Mouse (Mus musculus) heart, postnatal 0 days (tissue): ENCODE measurements around the gene Sec31b. TPM values are rescaled to one million over a fixed set of nuclear protein-coding genes. Genes with fewer than 3 reads are reported as not detected.

ENCODE experiments used
- ATAC-seq: fragments of 200-750 bp; cut with Nextera tagmentation; 2 replicates; pipeline ENCODE4 v1.8.0; 2017; ENCODE audit warnings: low read depth, moderate number of reproducible peaks, moderate library complexity; ENCODE audit not compliant: insufficient read depth
- DNase-seq: peaks from one replicate; pipeline ENCODE4 v3.0.0-alpha.2; 2016; ENCODE audit warnings: low spot score
- H3K27ac ChIP-seq: fragments of 300-500 bp; sonication (generic); 2 replicates; pipeline ENCODE4 v1.5.1; 2014; ENCODE audit warnings: low read depth, mild to moderate bottlenecking
- H3K27me3 ChIP-seq: fragments of 300-500 bp; sonication (generic); 2 replicates; pipeline ENCODE4 v1.6.1; 2014; ENCODE audit warnings: low read length, mixed read lengths; ENCODE audit not compliant: control insufficient read depth, insufficient read depth
- H3K36me3 ChIP-seq: fragments of 300-500 bp; sonication (generic); replicated peaks from 2 replicates; pipeline ENCODE4 v1.6.1; 2014; ENCODE audit warnings: low read length, mixed read lengths; ENCODE audit not compliant: control insufficient read depth, insufficient read depth
- H3K4me1 ChIP-seq: fragments of 300-500 bp; sonication (generic); 2 replicates; pipeline ENCODE4 v1.6.1; 2014; ENCODE audit warnings: antibody characterized with exemption; ENCODE audit not compliant: control insufficient read depth, insufficient read depth
- H3K4me2 ChIP-seq: fragments of 300-500 bp; sonication (generic); 2 replicates; pipeline ENCODE4 v1.6.1; 2014; ENCODE audit warnings: low read depth, mild to moderate bottlenecking, low read length, moderate library complexity
- H3K4me3 ChIP-seq: fragments of 300-500 bp; sonication (generic); 2 replicates; pipeline ENCODE4 v1.5.1; 2014; ENCODE audit warnings: low read depth, low read length
- H3K9ac ChIP-seq: fragments of 300-500 bp; sonication (generic); replicated peaks from 2 replicates; pipeline ENCODE4 v1.6.1; 2014; ENCODE audit warnings: low read depth, low read length, mixed read lengths
- H3K9me3 ChIP-seq: fragments of 300-500 bp; sonication (generic); replicated peaks from 2 replicates; pipeline ENCODE4 v1.6.1; 2016; ENCODE audit warnings: low read length; ENCODE audit not compliant: control insufficient read depth
- CTCF ChIP-seq: IDR thresholded peaks from 2 replicates; pipeline ENCODE4 v1.5.1; 2016; ENCODE audit warnings: antibody characterized with exemption, control low read depth, low read depth
- EP300 ChIP-seq: IDR thresholded peaks from 2 replicates; pipeline ENCODE4 v1.6.1; 2016; ENCODE audit warnings: antibody characterized with exemption, low read depth
- WGBS: fragments of 180-500 bp; shearing (Covaris S2); extraction: QIAGEN DNeasy Blood & Tissue Kit; methylation state at CpG from one replicate; pipeline ENCODE4 v1.1.7; 2014; 5-methylcytosine and 5-hydroxymethylcytosine counted together
- polyA plus RNA-seq: library from polyadenylated mRNA; unstranded; fragments of >200 nt; fragmentation: Nextera tagmentation; extraction: Ambion mirVana; gene quantifications from 2 replicates; pipeline ENCODE4 v1.2.1, GENCODE M21; 2015
- total RNA-seq: library from RNA; depleted of rRNA; stranded (reverse); fragments of >200 nt; gene quantifications from 2 replicates; pipeline ENCODE4 v1.2.3, GENCODE M21; 2014; ENCODE audit warnings: low replicate concordance

Sec31b gene
- total and polyA plus RNA-seq, 2 experiments from 2014 or later: 1.6 to 5.5 TPM

GRCm38 (mm10) chr19:44511451-44512231, 34.0 kb downstream of the Sec31b start:
- WGBS: 1% methylated on average over 65 of the region's 66 CpGs
- peak; percentile 67 for ATAC-seq
- peak; percentile 51 for DNase-seq

GRCm38 (mm10) chr19:44510534-44511175, 35.0 kb downstream of the Sec31b start:
- no peak for DNase-seq
- 10% methylated on average over 12 of the region's 12 CpGs for WGBS
- no peak for TF ChIP-seq CTCF
- TF ChIP-seq EP300: no peak

More at GRCm38 (mm10) chr19:44511451-44512231, 34.0 kb downstream of the Sec31b start:
- Histone ChIP-seq H3K36me3 (no peaks in the 10 kb centered on the region), H3K4me1 (0 out of 2 replicates have a peak, but pooled peaks cover 7% of the 10 kb centered on the region), H3K4me3 (peak overlapping the region; percentile 55), H3K9ac (0 out of 2 replicates have a peak overlapping the region, but pooled peaks have one; percentile 4), H3K27me3 (peaks cover 71% of the 10 kb centered on the region), H3K27ac (no peak overlapping the region), H3K4me2 (peak overlapping the region; percentile 88), H3K9me3 (no peaks in the 10 kb centered on the region)
- no peak for TF ChIP-seq CTCF
- TF ChIP-seq EP300: no peak

GRCm38 (mm10) chr19:44502741-44503140, 42.9 kb downstream of the Sec31b start:
- DNase-seq: no peak
- Histone ChIP-seq H3K9me3 (no peaks in the 10 kb centered on the region), H3K4me1 (no peaks in the 10 kb centered on the region), H3K27ac (no peak overlapping the region), H3K27me3 (peaks cover 22% of the 10 kb centered on the region; the same call in 1 of the 2 replicates), H3K36me3 (no peaks in the 10 kb centered on the region), H3K9ac (no peak overlapping the region), H3K4me2 (no peak overlapping the region), H3K4me3 (no peak overlapping the region)
- WGBS: 47% methylated on average over 4 of the region's 4 CpGs
- TF ChIP-seq CTCF (no peak), EP300 (no peak)
- no peak for ATAC-seq

More at GRCm38 (mm10) chr19:44510534-44511175, 35.0 kb downstream of the Sec31b start:
- peak overlapping the region; percentile 55; the same call in 1 of the 2 replicates for H3K4me3 ChIP-seq
- H3K36me3 ChIP-seq: no peaks in the 10 kb centered on the region
- no peak overlapping the region for H3K9ac ChIP-seq
- H3K9me3 ChIP-seq: no peaks in the 10 kb centered on the region
- H3K27ac ChIP-seq: no peak overlapping the region
- H3K4me1 ChIP-seq: 0 out of 2 replicates have a peak, but pooled peaks cover 7% of the 10 kb centered on the region
- H3K27me3 ChIP-seq: peaks cover 77% of the 10 kb centered on the region
- H3K4me2 ChIP-seq: peak overlapping the region; percentile 88; the same call in 1 of the 2 replicates
- ATAC-seq: no peak

- Histone ChIP-seq H3K4me2 (no peak overlapping the region), H3K9me3 (no peaks in the 10 kb centered on the region), H3K9ac (no peak overlapping the region), H3K36me3 (no peaks in the 10 kb centered on the region), H3K27me3 (peaks cover 20% of the 10 kb centered on the region; the same call in 1 of the 2 replicates), H3K4me3 (no peak overlapping the region), H3K27ac (no peak overlapping the region), H3K4me1 (no peaks in the 10 kb centered on the region)
- WGBS: 69% methylated on average over 6 of the region's 6 CpGs
- ATAC-seq (no peak), DNase-seq (no peak)
- TF ChIP-seq CTCF: no peak
- TF ChIP-seq EP300: no peak
Measured at GRCm38 (mm10) chr19:44501925-44502324, 43.7 kb downstream of the Sec31b start.

- H3K9me3 ChIP-seq: no peaks in the 10 kb centered on the region
- no peak for TF ChIP-seq CTCF
- no peak for TF ChIP-seq EP300
- DNase-seq (no peak), ATAC-seq (no peak)
- H3K36me3 ChIP-seq: no peaks in the 10 kb centered on the region
- H3K4me3 ChIP-seq: no peak overlapping the region
- no peaks in the 10 kb centered on the region for H3K4me1 ChIP-seq
- no peak overlapping the region for H3K27ac ChIP-seq
- no peak overlapping the region for H3K4me2 ChIP-seq
- no peak overlapping the region for H3K9ac ChIP-seq
- 68% methylated on average over 5 of the region's 5 CpGs for WGBS
- peaks cover 10% of the 10 kb centered on the region; the same call in 1 of the 2 replicates for H3K27me3 ChIP-seq
Measured at GRCm38 (mm10) chr19:44500240-44500639, 45.4 kb downstream of the Sec31b start.
